Mouse (Mus musculus) regulatory T cell (primary cell): ENCODE results near the gene Phf21a.
"Not testable (repeated sequence)": the region's sequence is repeated elsewhere in the genome, so short reads cannot be mapped to it uniquely, and the experiment has no call there.

Experiments
- in situ Hi-C: fragments of 300-600 bp; cut with MboI, MseI; formaldehyde crosslinking; loops from one replicate; pipeline ENCODE4 v1.15.1; 2025; ENCODE audit warnings: high pct_unique_total_duplicates

Gene Phf21a

DNA sequence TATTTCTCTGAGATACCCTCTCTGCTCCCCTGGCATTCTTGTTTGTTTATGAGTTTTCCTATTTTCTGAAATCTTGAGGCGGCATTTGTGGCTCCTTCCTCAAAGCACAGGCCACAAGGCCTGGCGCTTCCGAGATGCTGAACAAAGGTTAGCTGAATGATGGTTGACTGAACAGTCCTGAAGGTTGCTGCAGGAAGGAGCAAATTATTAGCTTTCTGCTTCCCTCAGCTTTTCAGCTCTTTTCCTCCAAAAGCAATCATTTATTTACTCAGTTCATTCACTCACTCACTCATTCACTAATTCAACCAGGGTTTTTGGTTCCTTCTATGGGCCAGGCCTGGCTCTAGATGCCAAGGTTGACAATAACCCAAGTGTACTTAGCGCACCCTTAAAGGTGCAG lies 10.7 kb upstream of the Phf21a start:
- in situ Hi-C loops: no loop called here

- in situ Hi-C loops: no loop called here
Measured at GRCm38 (mm10) chr2:92085721-92086120, 7.2 kb upstream of the Phf21a start.

DNA sequence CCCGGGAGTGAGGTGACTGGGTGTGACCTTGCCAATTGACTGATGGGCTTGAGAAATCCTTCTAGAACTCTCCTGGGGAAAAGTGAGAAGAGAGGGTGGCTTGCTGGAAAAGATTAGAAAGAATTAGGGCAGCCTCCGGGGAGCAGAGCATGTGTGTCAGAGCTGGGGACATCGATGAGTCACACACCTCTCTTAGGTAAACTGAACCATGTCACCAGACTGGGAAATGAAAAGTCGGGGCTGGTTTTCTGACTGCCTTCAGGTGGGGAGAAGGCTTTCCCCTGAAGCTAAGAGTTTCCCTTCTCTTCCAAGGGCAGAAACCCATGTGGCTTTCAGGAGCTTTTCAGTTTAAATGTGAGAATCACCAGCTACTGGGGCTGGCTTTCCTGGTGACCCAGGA lies 5.9 kb upstream of the Phf21a start:
- in situ Hi-C loops: no loop called here

DNA sequence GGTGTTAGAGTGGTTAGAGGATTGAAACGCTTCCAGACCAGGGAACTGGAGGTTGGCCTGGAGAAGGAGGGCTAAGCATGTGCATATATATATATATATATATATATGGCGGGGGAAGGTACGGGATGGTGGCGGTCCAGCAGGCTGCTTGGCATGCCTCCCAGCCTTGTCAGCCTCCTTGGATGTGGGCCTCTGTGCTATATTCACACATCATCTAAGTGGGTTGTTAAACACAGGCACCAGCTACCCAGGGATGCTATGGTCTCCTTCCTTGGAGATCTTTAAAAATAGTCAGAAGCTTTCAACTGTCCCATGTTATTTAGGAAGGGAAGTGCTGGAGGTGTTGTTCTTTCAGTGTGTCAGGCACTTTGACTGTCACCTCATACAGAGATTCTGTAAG lies 3.1 kb upstream of the Phf21a start:
- in situ Hi-C loops: no loop called here

- in situ Hi-C loops: not testable (repeated sequence)
Measured at GRCm38 (mm10) chr2:92093503-92093902, 586 bp downstream of the Phf21a start.

DNA sequence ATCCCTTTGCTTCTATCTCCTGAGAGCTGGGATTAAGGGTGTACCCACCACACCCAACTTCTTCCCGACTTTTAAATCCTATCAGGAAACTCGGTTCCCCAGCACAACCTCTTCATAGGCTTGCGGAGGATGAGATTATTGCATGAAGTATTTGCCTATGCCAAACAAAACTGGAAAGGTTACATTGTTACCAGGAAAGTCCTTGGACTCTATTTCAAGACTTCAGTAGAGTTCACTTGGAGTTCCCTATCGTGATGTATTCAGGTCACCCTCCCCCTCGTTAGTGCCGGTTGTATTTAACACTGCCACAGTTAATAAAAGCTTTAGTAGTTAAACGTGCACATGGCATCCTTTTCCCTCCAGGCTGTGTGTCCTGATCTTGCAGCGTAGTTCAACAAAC lies 1.2 kb downstream of the Phf21a start:
- in situ Hi-C loops: no loop called here

DNA sequence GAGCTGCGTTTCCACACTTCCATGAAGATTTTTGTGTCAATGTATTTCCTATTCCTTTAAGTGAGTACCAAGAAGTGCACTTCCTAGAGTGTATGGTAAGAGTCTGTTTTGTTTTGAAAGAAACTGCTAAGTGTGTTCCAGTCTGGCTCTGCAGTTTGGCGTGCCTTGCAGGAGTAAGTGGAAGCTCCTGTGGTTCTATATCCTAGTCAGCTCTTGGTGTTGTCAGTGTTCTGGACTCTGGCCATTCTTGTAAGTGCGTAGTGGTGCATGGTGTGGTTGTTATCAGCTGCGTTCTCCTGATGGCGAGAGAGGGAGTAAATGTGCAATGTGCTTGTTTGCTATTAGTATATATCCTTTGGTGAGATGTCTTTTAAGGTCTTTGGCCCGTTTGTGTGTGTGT lies 7.9 kb downstream of the Phf21a start:
- in situ Hi-C loops: no loop called here

DNA sequence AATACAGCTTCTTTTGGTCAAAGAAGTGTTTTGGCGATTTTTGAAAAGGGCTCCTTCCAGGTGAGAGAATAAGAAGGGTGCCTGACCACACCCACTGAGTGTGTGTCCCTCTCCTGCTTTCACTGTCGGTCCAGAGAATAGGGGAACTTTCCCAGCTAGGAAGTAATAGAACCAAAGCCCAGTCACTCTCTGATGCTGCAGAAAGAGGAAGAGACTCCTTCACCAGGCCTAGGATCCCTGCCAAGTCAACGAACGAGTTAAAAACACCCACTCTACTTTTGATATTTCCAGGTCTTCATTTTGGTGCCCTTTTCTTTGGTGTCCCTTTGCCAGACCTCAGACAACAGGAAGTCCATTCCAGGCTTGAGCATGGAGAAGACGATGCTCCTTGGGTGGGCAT lies 31.6 kb downstream of the Phf21a start:
- in situ Hi-C loops: no loop called here

DNA sequence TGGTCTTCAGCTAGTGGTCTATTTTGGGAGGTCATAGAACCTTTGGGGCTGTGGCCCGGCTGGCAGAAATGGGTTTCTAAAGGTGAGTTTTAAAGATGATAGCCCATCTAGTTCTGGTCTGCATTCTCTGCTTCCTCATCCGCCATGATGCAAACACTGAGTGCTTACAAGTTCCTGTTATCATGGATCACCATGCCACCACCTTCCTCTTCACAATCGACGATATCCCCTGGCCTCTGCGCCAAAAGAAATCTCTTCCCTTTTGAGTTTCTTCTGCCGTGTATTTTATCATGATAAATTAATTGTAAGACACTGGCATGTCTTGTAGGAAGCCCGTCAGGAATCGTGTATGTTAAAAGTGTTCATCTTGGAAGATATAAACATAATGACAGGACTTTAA lies 32.4 kb downstream of the Phf21a start:
- in situ Hi-C loops: no loop called here

GRCm38 (mm10) chr2:92130071-92130470 lies 37.2 kb downstream of the Phf21a start:
- in situ Hi-C loops: no loop called here

GRCm38 (mm10) chr2:92138736-92139135 lies 45.8 kb downstream of the Phf21a start:
- in situ Hi-C loops: no loop called here

DNA sequence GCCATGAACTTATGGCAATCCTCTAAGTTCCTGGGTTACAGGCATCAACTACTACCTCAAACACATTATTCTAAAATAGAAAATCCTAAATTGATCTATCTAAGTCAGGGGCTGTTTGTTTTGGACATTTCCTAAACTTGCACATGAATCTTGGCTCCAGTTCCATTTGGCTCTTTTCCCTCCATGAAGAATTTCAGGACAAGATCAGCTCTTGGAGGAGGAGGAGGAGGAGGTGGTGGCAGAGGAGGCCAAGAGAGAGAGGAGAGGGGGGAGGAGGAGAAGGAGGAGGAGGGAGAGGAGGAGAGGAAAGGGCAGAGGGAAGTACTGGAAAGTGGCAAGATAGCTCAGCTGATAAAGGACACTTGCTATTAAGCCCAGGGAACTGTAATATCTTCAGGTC lies 46.4 kb downstream of the Phf21a start:
- in situ Hi-C loops: no loop called here

DNA sequence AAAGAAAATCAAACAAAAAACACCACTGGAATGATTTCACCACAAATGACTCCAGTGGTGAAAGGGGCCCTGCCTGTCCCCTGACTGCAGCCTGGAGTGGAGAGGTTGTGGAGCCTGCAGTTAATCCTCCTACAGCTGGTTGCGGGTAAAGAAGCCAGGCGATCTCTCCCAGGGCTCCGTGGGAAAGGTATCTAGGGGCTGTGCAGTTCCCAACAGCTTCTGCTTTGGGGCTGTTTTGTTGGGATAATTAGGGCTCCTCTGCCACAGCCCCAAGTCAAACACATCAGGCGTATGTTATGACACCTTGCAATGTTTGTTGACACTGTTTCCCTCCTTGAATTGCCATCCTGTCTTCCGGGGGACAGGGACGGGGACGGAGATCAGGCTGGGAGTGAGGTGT lies 47.5 kb downstream of the Phf21a start:
- in situ Hi-C loops: no loop called here

DNA sequence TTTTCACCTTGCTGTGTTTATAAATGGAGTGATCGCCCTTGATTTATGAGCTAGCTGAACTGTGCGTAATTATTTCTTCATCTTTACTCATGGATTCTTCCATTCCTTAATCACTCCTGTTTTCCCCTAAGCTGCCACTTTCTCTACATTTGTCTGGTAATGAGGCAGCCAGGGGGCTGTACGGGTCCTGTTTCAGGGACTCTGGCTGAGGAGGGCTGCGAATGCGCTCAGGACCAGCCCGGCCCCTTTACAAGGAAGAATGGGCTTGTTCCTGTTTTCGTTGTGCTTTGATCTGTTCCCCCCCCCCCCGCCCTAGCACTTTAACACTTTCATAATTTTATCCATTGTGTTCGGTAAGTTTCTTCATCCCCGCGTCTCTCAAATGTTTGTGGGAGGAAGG lies 48.2 kb downstream of the Phf21a start:
- in situ Hi-C loops: no loop called here

GRCm38 (mm10) chr2:92143932-92144331 lies 51.0 kb downstream of the Phf21a start:
- in situ Hi-C loops: no loop called here

GRCm38 (mm10) chr2:92147925-92148750 lies 55.2 kb downstream of the Phf21a start:
- in situ Hi-C loops: not testable (repeated sequence)

- in situ Hi-C loops: loop anchor here (5.0 kb wide), 2 partner anchors 73 to 167 kb away; no protein-coding TSS in a partner anchor
Measured at GRCm38 (mm10) chr2:92164291-92164690, 71.4 kb downstream of the Phf21a start.

- in situ Hi-C loops: no loop called here
Measured at GRCm38 (mm10) chr2:92166950-92167349, 74.0 kb downstream of the Phf21a start.

DNA sequence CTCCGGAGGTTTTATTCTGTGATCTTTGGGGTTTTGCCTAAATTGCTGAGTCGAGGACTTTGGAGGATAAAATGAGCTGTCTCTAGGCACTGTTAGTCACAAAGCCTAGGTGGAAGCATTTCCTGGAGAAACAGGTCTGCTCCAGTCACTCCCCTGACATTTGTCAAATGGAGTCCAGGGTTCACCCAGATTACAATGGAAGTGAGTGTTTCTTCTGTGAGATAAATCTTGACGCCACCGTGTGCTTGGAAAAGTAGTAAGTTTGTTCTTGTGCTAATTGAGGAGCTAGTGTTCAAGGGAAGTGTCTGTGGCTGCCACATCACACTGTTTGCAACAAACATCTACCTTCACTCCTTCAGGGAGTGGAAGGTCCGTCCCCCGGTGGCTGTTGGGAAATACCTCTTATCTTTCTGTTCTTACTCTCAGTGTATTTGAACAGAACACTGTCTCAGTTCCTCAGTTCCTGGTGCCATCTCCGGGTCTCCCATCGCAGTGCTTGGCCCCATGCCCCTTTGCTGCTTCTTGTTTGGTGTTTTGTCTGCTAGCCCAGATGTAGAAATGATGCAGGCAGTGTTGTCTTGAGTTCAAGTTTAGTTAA lies 78.2 kb downstream of the Phf21a start:
- in situ Hi-C loops: no loop called here

DNA sequence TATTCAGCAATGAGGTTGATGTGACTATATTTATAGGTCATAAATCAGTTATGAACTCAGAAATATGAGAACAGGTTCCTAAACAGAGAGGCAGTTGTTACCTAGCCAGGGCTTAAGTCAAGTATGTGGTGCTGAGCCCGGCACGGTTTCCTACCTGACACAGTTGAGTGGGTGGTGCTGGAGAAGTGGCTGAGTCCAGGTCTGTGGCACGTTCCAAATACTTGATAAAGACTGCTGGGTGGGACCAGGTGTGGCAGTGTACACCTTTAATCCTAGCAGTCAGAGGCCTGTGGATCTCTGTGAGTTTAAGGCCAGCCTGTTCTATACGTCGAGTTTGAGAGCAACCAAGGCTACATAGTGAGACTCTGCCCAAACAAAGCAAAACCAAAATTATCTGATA lies 79.4 kb downstream of the Phf21a start:
- in situ Hi-C loops: no loop called here

DNA sequence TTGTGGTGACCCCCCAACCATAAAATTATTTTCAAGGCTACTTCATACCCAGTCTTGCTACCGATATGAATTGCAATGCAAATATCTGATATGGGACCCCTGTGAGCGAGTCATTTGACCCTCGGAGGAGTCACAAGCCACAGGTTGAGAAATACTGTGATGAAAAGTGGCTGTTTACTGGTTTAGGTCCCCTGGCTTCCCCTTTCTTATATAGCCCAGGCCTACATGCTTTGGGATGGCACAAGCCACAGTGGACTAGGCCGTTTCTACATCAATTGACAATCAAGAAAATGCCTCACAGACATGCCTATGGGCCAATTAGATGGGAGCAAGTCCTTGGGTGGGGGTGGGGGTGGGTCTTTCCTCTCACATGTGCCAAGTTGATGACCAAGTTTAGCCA lies 80.3 kb downstream of the Phf21a start:
- in situ Hi-C loops: no loop called here

DNA sequence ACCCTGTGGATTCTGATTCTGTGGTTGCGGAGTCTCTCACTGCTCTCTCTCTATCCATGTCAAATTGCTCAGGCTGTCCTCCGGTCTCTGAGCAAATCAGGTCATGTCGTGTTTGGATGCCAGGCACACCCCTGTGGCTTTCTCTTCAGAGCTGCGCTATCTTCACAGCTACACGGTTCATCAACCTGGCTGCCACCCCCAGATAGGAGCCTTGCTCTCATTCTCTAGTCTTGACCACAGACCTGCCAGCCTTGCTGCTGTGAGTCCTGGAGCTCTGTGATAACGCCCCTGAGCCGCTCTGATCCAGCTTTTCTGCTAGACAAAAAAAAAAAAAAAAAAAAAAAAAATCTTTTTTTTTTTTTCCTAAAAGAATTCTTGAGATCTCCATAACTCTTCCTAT lies 81.3 kb downstream of the Phf21a start:
- in situ Hi-C loops: no loop called here

DNA sequence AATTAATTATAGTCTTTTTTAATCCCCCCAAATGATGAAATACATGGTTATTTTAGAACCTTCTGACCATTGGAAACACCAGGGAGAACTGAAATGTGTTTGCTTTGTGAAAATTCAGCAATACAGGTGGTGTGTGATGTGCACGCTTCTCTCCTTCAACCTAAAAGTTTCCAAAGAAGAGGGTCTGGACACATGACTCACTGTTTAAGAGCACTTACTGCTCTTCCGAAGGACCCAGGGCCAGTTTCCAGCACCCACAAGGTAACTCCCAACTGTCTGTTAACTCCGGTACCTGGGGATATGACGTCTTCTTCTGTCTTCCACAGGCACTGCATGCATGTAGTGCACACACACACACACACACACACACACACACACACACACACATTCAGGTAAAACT lies 82.1 kb downstream of the Phf21a start:
- in situ Hi-C loops: no loop called here
